Mouse (Mus musculus): Measurements from ENCODE around the gene Fyn.

Fyn gene

DNA sequence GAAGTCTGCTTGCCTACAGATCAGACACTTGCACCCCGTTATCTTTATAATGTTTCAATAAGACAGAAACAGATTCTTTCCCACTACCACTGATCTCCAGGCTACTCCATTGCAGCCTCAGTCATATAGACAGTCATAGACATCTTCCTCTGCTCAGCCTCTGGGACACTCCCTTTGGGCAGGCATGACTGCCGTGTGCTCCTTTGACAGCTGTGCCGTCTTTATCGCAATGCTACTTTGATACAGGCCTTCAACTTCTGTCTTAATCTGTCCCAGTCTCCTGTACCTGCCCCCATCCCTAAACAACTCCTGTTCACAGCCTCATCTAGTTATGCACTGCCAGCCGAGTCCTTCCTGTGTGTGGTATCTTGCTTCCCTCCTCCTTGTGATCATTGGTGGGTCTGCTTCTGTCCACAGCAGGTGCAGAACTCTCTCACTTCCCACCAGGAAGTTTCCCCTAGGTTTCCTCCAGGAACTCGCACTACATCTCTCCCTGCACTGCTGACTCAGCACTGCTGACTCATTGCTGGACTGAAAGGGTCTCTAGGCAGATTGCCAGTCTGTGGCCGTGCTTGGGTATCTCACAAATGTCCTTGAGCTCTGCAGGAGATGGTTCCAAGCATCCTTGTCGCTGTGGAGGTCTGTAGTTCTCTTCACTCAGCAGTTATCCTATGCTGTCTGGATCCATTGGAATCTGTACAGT lies 43.4 kb downstream of the Fyn start:
- in situ Hi-C loops (cut with MboI, MseI), result loop anchor here (10.0 kb wide), 1 partner anchor 493 kb away; no protein-coding TSS in a partner anchor

DNA sequence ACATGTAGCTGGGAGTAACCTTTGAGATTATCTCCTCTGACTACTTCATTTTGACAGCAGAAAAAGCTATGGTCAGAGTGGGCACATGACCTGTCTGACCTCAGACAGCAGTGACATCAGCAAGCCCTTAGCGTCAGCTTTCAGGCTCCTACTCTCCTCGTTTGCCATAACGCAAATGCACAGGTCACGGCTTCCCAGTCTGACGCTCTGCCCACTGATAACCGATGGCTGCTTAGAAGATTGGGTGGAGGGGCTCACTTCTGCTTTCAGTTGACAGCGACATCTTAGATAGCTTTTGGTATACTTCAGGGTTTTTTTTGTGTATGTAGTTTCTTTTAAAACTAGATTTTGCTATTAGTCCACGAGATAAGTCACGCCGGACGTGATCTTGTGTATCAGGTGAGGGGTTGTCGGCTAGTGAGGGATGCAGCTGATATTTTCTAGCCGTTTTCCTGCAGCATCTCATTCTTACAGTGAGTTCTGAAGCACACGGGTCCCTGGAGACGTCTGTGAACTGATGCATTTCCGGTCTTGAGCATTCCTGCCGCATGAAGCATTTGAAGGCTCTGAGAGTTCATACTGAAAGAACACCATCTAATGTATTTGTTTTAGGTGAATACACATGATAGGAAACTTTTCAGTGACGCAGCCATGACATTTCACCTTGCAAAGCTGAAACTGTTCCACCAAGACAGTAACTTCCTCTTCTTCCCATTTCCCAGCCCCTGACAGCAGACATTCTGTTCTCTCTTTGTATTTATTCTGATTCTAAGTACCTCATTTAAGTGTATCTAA lies 44.4 kb downstream of the Fyn start:
- in situ Hi-C loops (cut with MboI, MseI), result loop anchor here (10.0 kb wide), 1 partner anchor 492 kb away; no protein-coding TSS in a partner anchor

DNA sequence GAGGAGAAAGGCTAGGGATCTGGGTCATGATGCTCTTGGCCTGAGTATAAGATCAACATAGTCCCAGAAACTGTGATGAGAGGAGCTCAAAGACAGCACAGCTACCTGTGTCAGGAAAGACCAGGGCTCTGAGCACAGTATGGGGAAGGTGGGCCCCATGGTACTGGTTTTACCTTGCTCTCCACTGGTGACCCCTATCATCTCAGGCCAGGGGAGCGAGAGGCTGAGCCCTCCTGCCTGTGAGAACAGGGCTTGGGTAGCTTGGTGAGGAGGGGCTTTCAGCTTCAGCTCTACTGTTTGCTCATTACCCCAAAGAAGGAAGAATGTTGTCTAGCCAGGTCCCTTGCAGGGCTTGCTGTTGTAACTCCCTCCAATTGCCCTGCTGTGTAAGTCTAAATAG lies 45.4 kb downstream of the Fyn start:
- in situ Hi-C loops (cut with MboI, MseI), result loop anchor here (10.0 kb wide), 1 partner anchor 491 kb away; no protein-coding TSS in a partner anchor

DNA sequence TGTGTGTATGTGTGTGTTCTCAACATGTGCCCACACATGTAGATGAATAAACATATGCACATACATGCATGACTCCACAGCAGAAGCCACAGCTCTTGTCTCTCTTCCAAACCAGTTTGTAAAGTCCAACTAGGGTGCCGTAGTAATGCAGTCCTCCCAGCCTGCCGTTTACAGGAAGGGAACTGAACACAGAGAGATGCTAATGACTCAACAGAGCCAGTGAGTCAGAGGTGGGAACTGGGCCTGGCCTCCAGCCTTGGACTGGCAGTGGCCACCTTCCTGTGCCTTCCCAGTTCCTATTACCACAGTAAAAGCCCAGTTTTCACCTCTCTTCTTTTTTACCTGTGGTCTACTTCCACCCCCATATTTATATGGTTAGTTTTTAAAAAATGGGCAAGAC lies 46.9 kb downstream of the Fyn start:
- in situ Hi-C loops (cut with MboI, MseI), result loop anchor here (10.0 kb wide), 1 partner anchor 489 kb away; no protein-coding TSS in a partner anchor

- in situ Hi-C loops (cut with MboI, MseI), result loop anchor here (10.0 kb wide), 1 partner anchor 487 kb away; no protein-coding TSS in a partner anchor
These were observed 49.0 kb downstream of the Fyn start for GRCm38 (mm10) chr10:39417611-39418010.

- in situ Hi-C loops (cut with MboI, MseI), result loop anchor here (10.0 kb wide), 1 partner anchor 486 kb away; no protein-coding TSS in a partner anchor
These were observed 49.7 kb downstream of the Fyn start for GRCm38 (mm10) chr10:39418395-39418794.

DNA sequence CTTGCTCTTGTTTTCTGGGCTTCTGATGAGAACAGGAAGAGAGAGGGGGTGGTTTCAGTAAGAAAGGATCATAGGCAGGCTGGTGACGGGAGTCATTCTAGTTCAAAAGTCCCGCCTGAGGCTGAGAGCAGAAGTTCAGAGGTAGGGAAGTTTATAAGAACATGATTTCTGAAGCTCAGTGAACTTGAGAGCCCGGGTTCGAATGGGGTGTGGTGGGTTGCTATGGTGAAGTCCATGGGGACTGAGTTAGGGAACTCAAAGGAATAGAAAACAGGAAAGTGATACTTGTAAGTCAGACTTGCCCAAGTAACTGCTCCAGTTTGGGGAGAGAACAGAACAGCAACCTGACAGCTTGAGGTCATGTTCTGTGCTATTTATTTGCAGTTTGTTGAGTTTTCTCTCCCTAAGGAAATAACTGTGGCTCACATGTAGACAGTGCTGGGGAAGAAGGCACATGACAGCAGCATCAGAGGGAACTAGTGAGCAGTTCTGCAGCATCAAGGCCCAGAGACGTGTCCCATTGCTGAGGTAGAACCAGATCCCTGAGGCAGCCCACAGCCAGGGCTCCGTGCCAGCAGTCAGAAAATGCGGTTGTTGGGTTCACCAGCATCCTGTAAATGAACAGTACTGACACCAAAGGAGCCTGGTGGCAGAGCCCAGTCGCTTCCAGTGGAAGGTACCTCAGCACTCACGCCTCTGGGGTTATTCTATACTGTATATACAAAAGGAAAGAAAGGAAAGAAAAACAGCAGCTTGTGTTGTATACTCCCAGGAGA lies 52.4 kb downstream of the Fyn start:
- in situ Hi-C loops (cut with MboI, MseI), result no loop called here

- in situ Hi-C loops (cut with MboI, MseI), result no loop called here
These were observed 53.1 kb downstream of the Fyn start for GRCm38 (mm10) chr10:39421772-39422171.

DNA sequence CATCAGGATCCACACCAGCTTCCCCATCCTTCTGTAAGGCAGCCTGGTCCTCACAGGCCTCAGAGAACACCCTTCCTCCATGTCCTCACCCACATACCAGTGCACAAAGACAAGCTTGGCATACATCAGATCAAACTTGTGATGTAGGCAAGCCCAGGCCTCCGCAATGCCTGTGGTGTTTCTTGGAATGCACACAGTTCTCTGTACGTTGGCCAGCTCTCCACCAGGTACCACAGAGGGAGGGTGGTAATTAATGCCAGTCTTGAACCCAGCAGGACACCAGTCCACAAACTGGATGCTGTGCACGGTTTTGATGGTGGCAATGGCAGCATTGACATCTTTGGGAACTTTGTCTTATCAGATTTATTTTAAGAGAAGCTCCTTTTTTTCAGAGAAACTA lies 56.0 kb downstream of the Fyn start:
- in situ Hi-C loops (cut with MboI, MseI), result no loop called here

GRCm38 (mm10) chr10:39426033-39426432 lies 57.4 kb downstream of the Fyn start:
- in situ Hi-C loops (cut with MboI, MseI), result no loop called here

DNA sequence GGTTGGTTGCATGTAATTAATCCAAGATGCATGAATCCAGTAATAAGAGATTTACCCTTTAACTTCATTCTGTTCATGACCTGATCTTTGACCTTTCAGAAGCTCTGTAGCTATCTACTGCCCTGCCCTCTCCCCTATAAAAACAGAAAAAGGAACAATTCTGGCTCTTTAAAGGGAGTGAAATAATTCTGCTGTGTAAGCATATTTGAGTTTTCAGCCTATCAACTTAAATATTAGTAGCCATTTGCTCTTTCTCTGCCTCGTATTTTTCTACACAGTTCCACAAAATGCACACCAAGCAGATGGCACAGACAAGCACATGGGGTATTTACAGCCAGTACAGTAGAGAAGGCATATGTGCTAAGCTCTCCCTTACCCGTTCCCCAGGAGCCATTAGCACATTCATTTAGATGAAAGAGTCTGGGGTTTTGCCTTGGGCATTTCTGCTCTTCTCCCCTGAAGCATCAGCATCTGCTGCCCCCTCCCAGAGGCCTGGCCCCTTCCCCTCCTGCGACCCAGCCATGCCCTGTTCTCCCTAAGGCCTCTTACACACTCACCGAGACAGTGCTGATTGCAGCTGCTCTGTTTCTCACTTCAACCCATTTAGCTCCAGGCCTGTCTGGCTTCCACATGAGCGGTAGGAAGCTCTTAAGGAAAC lies 58.3 kb downstream of the Fyn start:
- in situ Hi-C loops (cut with MboI, MseI), result no loop called here

DNA sequence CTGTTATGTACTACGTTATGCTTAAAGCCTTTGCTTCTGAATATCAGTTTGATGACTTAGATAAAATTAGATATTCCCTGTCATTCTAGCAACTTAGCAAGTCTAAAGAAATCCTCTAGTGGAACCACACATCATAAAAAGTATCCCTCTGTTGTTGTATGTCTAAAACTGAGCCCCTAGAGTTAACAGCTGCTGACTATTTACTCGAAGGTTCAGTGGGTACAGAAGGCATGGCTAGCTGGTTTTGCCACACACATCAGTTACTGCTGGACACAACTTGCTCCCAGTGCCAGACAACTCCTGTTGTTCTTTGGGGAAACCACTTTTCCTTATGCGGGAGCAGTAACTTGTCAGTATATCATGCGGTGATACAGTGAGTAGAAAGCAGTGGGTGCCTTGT lies 61.0 kb downstream of the Fyn start:
- in situ Hi-C loops (cut with MboI, MseI), result no loop called here

DNA sequence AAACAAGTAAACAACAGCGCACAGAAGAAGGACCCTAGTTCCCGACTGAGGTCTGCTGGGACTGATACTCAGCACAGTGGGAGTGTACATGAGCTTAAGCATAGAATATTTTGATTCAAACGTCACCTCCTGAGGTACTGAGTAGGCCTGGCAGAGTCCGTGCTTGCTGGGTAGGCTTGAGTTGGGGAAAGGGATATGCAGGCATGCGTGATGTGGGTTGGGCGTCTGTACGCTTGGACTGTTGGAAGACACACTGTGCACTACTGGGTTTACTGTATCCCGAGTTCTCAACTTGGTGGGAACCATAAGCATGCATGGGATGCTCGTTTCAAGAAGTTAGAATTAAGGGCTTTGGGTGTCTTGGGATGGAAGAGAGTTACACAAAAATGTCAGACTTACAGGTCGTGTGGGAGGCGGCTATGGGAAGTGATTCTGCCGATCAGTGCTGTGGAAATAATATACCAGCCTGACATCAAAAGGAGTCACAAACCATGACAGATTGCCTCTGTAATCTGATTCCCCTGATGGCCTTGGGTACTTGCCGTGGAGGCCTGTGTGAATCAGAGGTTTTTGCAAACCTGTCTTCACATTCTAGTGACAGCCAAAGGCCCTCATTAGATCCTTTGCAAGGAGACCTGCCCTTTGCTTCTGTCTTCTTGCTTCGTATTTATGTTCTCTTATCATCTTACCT lies 61.6 kb downstream of the Fyn start:
- in situ Hi-C loops (cut with MboI, MseI), result no loop called here

DNA sequence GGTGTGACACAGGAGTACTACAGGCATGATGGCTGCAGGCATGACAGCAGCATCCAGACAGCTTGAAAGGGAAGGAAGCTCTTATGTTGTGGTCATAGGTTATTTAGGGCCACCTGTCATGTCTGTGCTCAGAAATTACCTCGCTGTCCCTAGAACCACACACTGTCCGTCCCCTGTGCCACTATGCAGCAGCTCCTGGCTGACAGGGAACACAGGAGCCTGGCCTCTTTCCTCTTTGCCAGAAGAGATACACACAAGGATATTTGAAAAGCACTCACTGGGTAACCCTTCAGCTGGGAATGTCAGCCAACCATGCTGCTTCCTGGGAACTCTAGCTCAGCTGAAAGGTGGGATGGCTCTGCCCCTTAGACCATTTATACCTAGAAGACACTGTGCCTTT lies 62.6 kb downstream of the Fyn start:
- in situ Hi-C loops (cut with MboI, MseI), result no loop called here

GRCm38 (mm10) chr10:39432648-39433568 lies 64.3 kb downstream of the Fyn start:
- in situ Hi-C loops (cut with MboI, MseI), result no loop called here

- in situ Hi-C loops (cut with MboI, MseI), result no loop called here
These were observed 65.2 kb downstream of the Fyn start for GRCm38 (mm10) chr10:39433893-39434292.

DNA sequence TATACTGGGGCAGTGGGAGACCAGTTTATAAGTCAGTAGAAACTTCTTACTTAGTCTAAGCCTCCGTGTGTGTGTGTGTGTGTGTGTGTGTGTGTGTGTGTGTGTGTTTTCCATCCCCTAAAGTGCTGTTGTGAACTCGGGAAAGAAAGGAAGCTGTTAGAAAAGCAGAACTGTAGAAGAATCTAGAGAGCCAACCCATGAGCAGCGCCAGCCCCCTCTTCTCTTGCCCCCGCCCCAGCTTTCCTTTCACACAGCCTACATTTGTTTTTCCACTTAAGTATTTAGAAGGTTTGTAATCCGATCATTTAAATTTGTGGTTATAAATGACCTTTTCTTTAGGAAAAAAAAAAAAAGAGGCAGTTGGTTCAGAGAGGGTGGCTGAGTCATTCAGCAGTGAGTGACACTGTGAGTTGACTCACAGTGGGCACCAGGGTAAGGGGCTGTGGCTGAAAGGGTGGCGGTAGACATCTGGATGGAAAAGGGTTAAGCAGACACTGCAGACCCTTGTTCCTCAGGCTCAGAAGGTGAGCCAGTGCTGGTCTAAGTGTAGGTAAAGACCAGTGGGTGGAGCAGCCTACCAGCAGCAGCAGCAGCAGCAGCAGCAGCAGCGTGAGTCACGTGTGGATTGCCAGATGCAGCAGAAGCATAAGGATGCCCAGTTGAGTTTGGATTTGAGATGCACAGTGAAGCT lies 66.2 kb downstream of the Fyn start:
- in situ Hi-C loops (cut with MboI, MseI), result no loop called here

- in situ Hi-C loops (cut with MboI, MseI), result no loop called here
These were observed 70.2 kb downstream of the Fyn start for GRCm38 (mm10) chr10:39438905-39439304.

- in situ Hi-C loops (cut with MboI, MseI), result no loop called here
These were observed 71.9 kb downstream of the Fyn start for GRCm38 (mm10) chr10:39440506-39440905.

All from T-helper 2 cell (primary cell).